Mouse (Mus musculus): ENCODE measurements around the gene Wdr83os. TPM values are rescaled to one million over a fixed set of nuclear protein-coding genes. Genes with fewer than 3 reads are reported as not detected.
A peak's percentile ranks its signal among the peaks of the same experiment; 100 is the strongest.

Gene Wdr83os
- polyA plus RNA-seq, 1 experiment from 2014 or later, result 109 TPM

- H3K4me3 ChIP-seq, result peak within 1 kb of the TSS; percentile 89
- H3K4me1 ChIP-seq, result peaks cover 12% of the 10 kb centered on the region
- DNase-seq (ENCODE audit: low spot score), result peak; percentile 96
- no peaks in the 10 kb centered on the region for H3K9me3 ChIP-seq (replicated peaks)
- under 1% methylated on average over 53 of the region's 53 CpGs for WGBS
- H3K27me3 ChIP-seq (ENCODE audit: low read depth, poor library complexity, severe bottlenecking), result no peaks in the 10 kb centered on the region
- peaks cover 39% of the 10 kb centered on the region for H3K36me3 ChIP-seq
- peak within 1 kb of the TSS; percentile 68 for H3K27ac ChIP-seq
These were observed 20.5 kb upstream of the Wdr83os start, which contains the start of gene Fbxw9 for GRCm38 (mm10) chr8:85059879-85060616. Fbxw9 (plus strand) TSS chr8:85060055.

- DNase-seq (ENCODE audit: low spot score), result no peak
- H3K27ac ChIP-seq, result no peak overlapping the region
- peaks cover 12% of the 10 kb centered on the region for H3K4me1 ChIP-seq
- H3K4me3 ChIP-seq, result no peak overlapping the region
- 92% methylated on average over 4 of the region's 4 CpGs for WGBS
- H3K9me3 ChIP-seq (replicated peaks), result no peaks in the 10 kb centered on the region
- no peaks in the 10 kb centered on the region for H3K27me3 ChIP-seq (ENCODE audit: low read depth, poor library complexity, severe bottlenecking)
- H3K36me3 ChIP-seq, result peaks cover 36% of the 10 kb centered on the region
These were observed 17.9 kb upstream of the Wdr83os start for GRCm38 (mm10) chr8:85062603-85063002.

- no peak overlapping the region for H3K4me3 ChIP-seq
- peaks cover 37% of the 10 kb centered on the region for H3K36me3 ChIP-seq
- H3K27me3 ChIP-seq (ENCODE audit: low read depth, poor library complexity, severe bottlenecking), result no peaks in the 10 kb centered on the region
- no peak for DNase-seq (ENCODE audit: low spot score)
- H3K4me1 ChIP-seq, result peaks cover 10% of the 10 kb centered on the region
- no peak overlapping the region for H3K27ac ChIP-seq
- 42% methylated on average over 2 of the region's 2 CpGs for WGBS
- no peaks in the 10 kb centered on the region for H3K9me3 ChIP-seq (replicated peaks)
These were observed 15.3 kb upstream of the Wdr83os start for GRCm38 (mm10) chr8:85065213-85065612.

- Histone ChIP-seq H3K4me1 (peaks cover 9% of the 10 kb centered on the region), H3K4me3 (no peak overlapping the region), H3K27ac (no peak overlapping the region), H3K36me3 (peaks cover 35% of the 10 kb centered on the region), H3K27me3 (ENCODE audit: low read depth, poor library complexity, severe bottlenecking) (no peaks in the 10 kb centered on the region), H3K9me3 (replicated peaks) (no peaks in the 10 kb centered on the region)
- WGBS, result 97% methylated on average over 2 of the region's 2 CpGs
- DNase-seq (ENCODE audit: low spot score), result no peak
These were observed 13.4 kb upstream of the Wdr83os start for GRCm38 (mm10) chr8:85067155-85067554.

- no peak within 1 kb of the TSS for H3K4me3 ChIP-seq
- no peak for DNase-seq (ENCODE audit: low spot score)
- H3K9me3 ChIP-seq (replicated peaks), result no peaks in the 10 kb centered on the region
- H3K36me3 ChIP-seq, result peaks cover 28% of the 10 kb centered on the region
- no peak within 1 kb of the TSS for H3K27ac ChIP-seq
- H3K4me1 ChIP-seq, result peaks cover 17% of the 10 kb centered on the region
- H3K27me3 ChIP-seq (ENCODE audit: low read depth, poor library complexity, severe bottlenecking), result no peaks in the 10 kb centered on the region
These were observed 12.6 kb upstream of the Wdr83os start, which contains the start of gene Gm5741 for GRCm38 (mm10) chr8:85067982-85068381. Gm5741 (minus strand) TSS chr8:85067982.

- H3K9me3 ChIP-seq (replicated peaks), result no peaks in the 10 kb centered on the region
- H3K27me3 ChIP-seq (ENCODE audit: low read depth, poor library complexity, severe bottlenecking), result no peaks in the 10 kb centered on the region
- H3K36me3 ChIP-seq, result peaks cover 51% of the 10 kb centered on the region
- H3K27ac ChIP-seq, result peak overlapping the region; percentile 95
- H3K4me3 ChIP-seq, result peak overlapping the region; percentile 96
- no peak for DNase-seq (ENCODE audit: low spot score)
- WGBS, result 80% methylated on average over 5 of the region's 5 CpGs
- peaks cover 22% of the 10 kb centered on the region for H3K4me1 ChIP-seq
These were observed 9.5 kb upstream of the Wdr83os start for GRCm38 (mm10) chr8:85071041-85071440.

- Histone ChIP-seq H3K27ac (peak within 1 kb of the TSS; percentile 95), H3K4me1 (peaks cover 22% of the 10 kb centered on the region), H3K36me3 (peaks cover 51% of the 10 kb centered on the region), H3K9me3 (replicated peaks) (no peaks in the 10 kb centered on the region), H3K27me3 (ENCODE audit: low read depth, poor library complexity, severe bottlenecking) (no peaks in the 10 kb centered on the region), H3K4me3 (peak within 1 kb of the TSS; percentile 96)
- peak; percentile 94 for DNase-seq (ENCODE audit: low spot score)
- WGBS, result under 1% methylated on average over 68 of the region's 68 CpGs
These were observed 8.8 kb upstream of the Wdr83os start, which contains the start of gene Dhps for GRCm38 (mm10) chr8:85071514-85072281. Dhps (plus strand) TSS chr8:85071757.

GRCm38 (mm10) chr8:85072364-85072929, 8.1 kb upstream of the Wdr83os start:
- H3K27me3 ChIP-seq (ENCODE audit: low read depth, poor library complexity, severe bottlenecking), result no peaks in the 10 kb centered on the region
- no peak for DNase-seq (ENCODE audit: low spot score)
- 40% methylated on average over 9 of the region's 9 CpGs for WGBS
- peaks cover 22% of the 10 kb centered on the region for H3K4me1 ChIP-seq
- H3K9me3 ChIP-seq (replicated peaks), result no peaks in the 10 kb centered on the region
- peak overlapping the region; percentile 96 for H3K4me3 ChIP-seq
- H3K27ac ChIP-seq, result peak overlapping the region; percentile 95
- peaks cover 52% of the 10 kb centered on the region for H3K36me3 ChIP-seq

GRCm38 (mm10) chr8:85073041-85073612, 7.4 kb upstream of the Wdr83os start:
- H3K36me3 ChIP-seq, result peaks cover 51% of the 10 kb centered on the region
- 93% methylated on average over 15 of the region's 15 CpGs for WGBS
- DNase-seq (ENCODE audit: low spot score), result no peak

GRCm38 (mm10) chr8:85074167-85074566, 6.4 kb upstream of the Wdr83os start:
- no peaks in the 10 kb centered on the region for H3K9me3 ChIP-seq (replicated peaks)
- H3K4me3 ChIP-seq, result no peak overlapping the region
- H3K27ac ChIP-seq, result no peak overlapping the region
- no peak for DNase-seq (ENCODE audit: low spot score)
- peaks cover 22% of the 10 kb centered on the region for H3K4me1 ChIP-seq
- no peaks in the 10 kb centered on the region for H3K27me3 ChIP-seq (ENCODE audit: low read depth, poor library complexity, severe bottlenecking)
- WGBS, result 83% methylated on average over 10 of the region's 10 CpGs
- peaks cover 61% of the 10 kb centered on the region for H3K36me3 ChIP-seq

More at GRCm38 (mm10) chr8:85073041-85073612, 7.4 kb upstream of the Wdr83os start:
- no peaks in the 10 kb centered on the region for H3K27me3 ChIP-seq (ENCODE audit: low read depth, poor library complexity, severe bottlenecking)
- H3K9me3 ChIP-seq (replicated peaks), result no peaks in the 10 kb centered on the region
- H3K27ac ChIP-seq, result no peak overlapping the region
- peak overlapping the region; percentile 1; the same call in 1 of the 2 replicates for H3K4me3 ChIP-seq
- H3K4me1 ChIP-seq, result peaks cover 22% of the 10 kb centered on the region

GRCm38 (mm10) chr8:85074617-85075016, 5.9 kb upstream of the Wdr83os start:
- peaks cover 26% of the 10 kb centered on the region for H3K4me1 ChIP-seq
- peaks cover 65% of the 10 kb centered on the region for H3K36me3 ChIP-seq
- no peaks in the 10 kb centered on the region for H3K9me3 ChIP-seq (replicated peaks)
- H3K4me3 ChIP-seq, result no peak overlapping the region
- H3K27ac ChIP-seq, result no peak overlapping the region
- no peak for DNase-seq (ENCODE audit: low spot score)
- H3K27me3 ChIP-seq (ENCODE audit: low read depth, poor library complexity, severe bottlenecking), result no peaks in the 10 kb centered on the region
- WGBS, result 91% methylated on average over 10 of the region's 10 CpGs

GRCm38 (mm10) chr8:85076001-85076400, 4.5 kb upstream of the Wdr83os start:
- Histone ChIP-seq H3K36me3 (peaks cover 65% of the 10 kb centered on the region), H3K27me3 (ENCODE audit: low read depth, poor library complexity, severe bottlenecking) (no peaks in the 10 kb centered on the region), H3K9me3 (replicated peaks) (no peaks in the 10 kb centered on the region), H3K27ac (no peak overlapping the region), H3K4me3 (0 out of 2 replicates have a peak overlapping the region, but pooled peaks have one; percentile 6), H3K4me1 (peaks cover 31% of the 10 kb centered on the region)
- 76% methylated on average over 9 of the region's 9 CpGs for WGBS
- no peak for DNase-seq (ENCODE audit: low spot score)
